Mouse (Mus musculus) midbrain, embryonic 10.5 days (tissue): ENCODE data around the gene G6pc. TPM values are rescaled to one million over a fixed set of nuclear protein-coding genes. Genes with fewer than 3 reads are reported as not detected.
"Not testable (repeated sequence)": the region's sequence is repeated elsewhere in the genome, so short reads cannot be mapped to it uniquely, and the experiment has no call there.

Experiments used
- DNase-seq: peaks from one replicate; pipeline ENCODE4 v3.0.0-alpha.2; 2017; ENCODE audit warnings: low spot score
- H3K27ac ChIP-seq: fragments of 300-500 bp; sonication (generic); replicated peaks from 2 replicates; pipeline ENCODE4 v1.5.1; 2016; ENCODE audit warnings: mild to moderate bottlenecking
- H3K27me3 ChIP-seq: fragments of 300-500 bp; sonication (generic); 2 replicates; pipeline ENCODE4 v1.6.1; 2016; ENCODE audit warnings: low read depth, mild to moderate bottlenecking; ENCODE audit not compliant: poor library complexity, severe bottlenecking
- H3K36me3 ChIP-seq: fragments of 300-500 bp; sonication (generic); 2 replicates; pipeline ENCODE4 v1.6.1; 2016; ENCODE audit warnings: mild to moderate bottlenecking, moderate library complexity
- H3K4me1 ChIP-seq: fragments of 300-500 bp; sonication (generic); 2 replicates; pipeline ENCODE4 v1.6.1; 2016
- H3K4me3 ChIP-seq: fragments of 300-500 bp; sonication (generic); 2 replicates; pipeline ENCODE4 v1.5.1; 2016; ENCODE audit warnings: mild to moderate bottlenecking, moderate library complexity
- H3K9me3 ChIP-seq: fragments of 300-500 bp; sonication (generic); replicated peaks from 2 replicates; pipeline ENCODE4 v1.6.1; 2016; ENCODE audit warnings: mild to moderate bottlenecking
- WGBS: fragments of 180-500 bp; shearing (Covaris S2); methylation state at CpG from one replicate; pipeline ENCODE4 v1.1.7; 2016; 5-methylcytosine and 5-hydroxymethylcytosine counted together
- polyA plus RNA-seq: library from polyadenylated mRNA; unstranded; fragments of >200 nt; fragmentation: Nextera tagmentation; extraction: Ambion mirVana; gene quantifications from 2 replicates; pipeline ENCODE4 v1.2.1, GENCODE M21; 2016

The G6pc gene
- not detected in 2 replicates for polyA plus RNA-seq

GRCm38 (mm10) chr11:101367326-101367935 lies at the start of gene G6pc:
G6pc (plus strand) TSS chr11:101367561.
- H3K9me3 ChIP-seq, result no peaks in the 10 kb centered on the region
- no peak within 1 kb of the TSS for H3K27ac ChIP-seq
- WGBS, result 91% methylated on average over 8 of the region's 8 CpGs
- no peaks in the 10 kb centered on the region for H3K4me1 ChIP-seq
- H3K4me3 ChIP-seq, result no peak within 1 kb of the TSS
- DNase-seq, result no peak
- no peaks in the 10 kb centered on the region for H3K27me3 ChIP-seq
- no peaks in the 10 kb centered on the region for H3K36me3 ChIP-seq

- no peaks in the 10 kb centered on the region for H3K4me1 ChIP-seq
- no peaks in the 10 kb centered on the region for H3K27me3 ChIP-seq
- H3K9me3 ChIP-seq, result no peaks in the 10 kb centered on the region
- no peak overlapping the region for H3K27ac ChIP-seq
- DNase-seq, result peak; percentile 68
- WGBS, result 18% methylated on average over 4 of the region's 4 CpGs
- peaks cover 81% of the 10 kb centered on the region for H3K36me3 ChIP-seq
- no peak overlapping the region for H3K4me3 ChIP-seq
Measured at GRCm38 (mm10) chr11:101323609-101324008, 43.8 kb upstream of the G6pc start.

- peaks cover 70% of the 10 kb centered on the region for H3K36me3 ChIP-seq
- no peak for DNase-seq
- no peak within 1 kb of the TSS for H3K27ac ChIP-seq
- H3K4me1 ChIP-seq, result no peaks in the 10 kb centered on the region
- H3K27me3 ChIP-seq, result no peaks in the 10 kb centered on the region
- 94% methylated on average over 5 of the region's 5 CpGs for WGBS
- H3K9me3 ChIP-seq, result no peaks in the 10 kb centered on the region
- H3K4me3 ChIP-seq, result no peak within 1 kb of the TSS
Measured at GRCm38 (mm10) chr11:101324763-101325162, 42.6 kb upstream of the G6pc start, which contains the start of gene Aoc2. Aoc2 (plus strand) TSS chr11:101325063.

- H3K36me3 ChIP-seq, result peaks cover 65% of the 10 kb centered on the region
- not testable (repeated sequence) for H3K27me3 ChIP-seq, DNase-seq, H3K4me3 ChIP-seq, H3K27ac ChIP-seq, H3K4me1 ChIP-seq, H3K9me3 ChIP-seq
- WGBS, result 97% methylated on average over 11 of the region's 11 CpGs
Measured at GRCm38 (mm10) chr11:101325201-101325600, 42.2 kb upstream of the G6pc start.

- H3K4me3 ChIP-seq, result no peak overlapping the region
- H3K9me3 ChIP-seq, result no peaks in the 10 kb centered on the region
- no peak overlapping the region for H3K27ac ChIP-seq
- DNase-seq, result no peak
- H3K36me3 ChIP-seq, result peaks cover 56% of the 10 kb centered on the region
- H3K4me1 ChIP-seq, result peaks cover 4% of the 10 kb centered on the region; the same call in 1 of the 2 replicates
- 88% methylated on average over 11 of the region's 11 CpGs for WGBS
- no peaks in the 10 kb centered on the region for H3K27me3 ChIP-seq
Measured at GRCm38 (mm10) chr11:101326147-101326546, 41.2 kb upstream of the G6pc start.

- 61% methylated on average over 3 of the region's 3 CpGs for WGBS
- H3K4me1 ChIP-seq, result peaks cover 4% of the 10 kb centered on the region; the same call in 1 of the 2 replicates
- H3K27me3 ChIP-seq, result no peaks in the 10 kb centered on the region
- no peaks in the 10 kb centered on the region for H3K9me3 ChIP-seq
- H3K36me3 ChIP-seq, result peaks cover 44% of the 10 kb centered on the region
- no peak overlapping the region for H3K4me3 ChIP-seq
- DNase-seq, result no peak
- H3K27ac ChIP-seq, result no peak overlapping the region
Measured at GRCm38 (mm10) chr11:101327311-101327710, 40.0 kb upstream of the G6pc start.

- no peaks in the 10 kb centered on the region for H3K27me3 ChIP-seq
- DNase-seq, result no peak
- peaks cover 14% of the 10 kb centered on the region for H3K4me1 ChIP-seq
- H3K4me3 ChIP-seq, result no peak overlapping the region
- H3K27ac ChIP-seq, result no peak overlapping the region
- 90% methylated on average over 6 of the region's 6 CpGs for WGBS
- H3K36me3 ChIP-seq, result peaks cover 26% of the 10 kb centered on the region
- no peaks in the 10 kb centered on the region for H3K9me3 ChIP-seq
Measured at GRCm38 (mm10) chr11:101328941-101329635, 38.3 kb upstream of the G6pc start.

GRCm38 (mm10) chr11:101330371-101330924 lies 36.9 kb upstream of the G6pc start, which contains the start of gene Aoc3:
Aoc3 (plus strand) TSS chr11:101330605.
- Histone ChIP-seq H3K27me3 (no peaks in the 10 kb centered on the region), H3K4me3 (no peak within 1 kb of the TSS), H3K4me1 (peaks cover 21% of the 10 kb centered on the region), H3K9me3 (no peaks in the 10 kb centered on the region), H3K36me3 (peaks cover 13% of the 10 kb centered on the region), H3K27ac (no peak within 1 kb of the TSS)
- no peak for DNase-seq
- WGBS, result 84% methylated on average over 7 of the region's 7 CpGs

GRCm38 (mm10) chr11:101330961-101331360 lies 36.4 kb upstream of the G6pc start:
- not testable (repeated sequence) for DNase-seq

GRCm38 (mm10) chr11:101332537-101332936 lies 34.8 kb upstream of the G6pc start:
- Histone ChIP-seq H3K4me3 (no peak overlapping the region), H3K27ac (no peak overlapping the region), H3K4me1 (peaks cover 31% of the 10 kb centered on the region), H3K9me3 (no peaks in the 10 kb centered on the region), H3K27me3 (no peaks in the 10 kb centered on the region), H3K36me3 (no peaks in the 10 kb centered on the region)
- no peak for DNase-seq
- 74% methylated on average over 3 of the region's 3 CpGs for WGBS

More at GRCm38 (mm10) chr11:101330961-101331360, 36.4 kb upstream of the G6pc start:
- H3K4me3 ChIP-seq, H3K9me3 ChIP-seq, H3K27ac ChIP-seq, H3K36me3 ChIP-seq, H3K27me3 ChIP-seq: not testable (repeated sequence)
- WGBS, result 83% methylated on average over 6 of the region's 6 CpGs
- H3K4me1 ChIP-seq, result peaks cover 24% of the 10 kb centered on the region

GRCm38 (mm10) chr11:101334023-101334422 lies 33.3 kb upstream of the G6pc start:
- Histone ChIP-seq H3K27me3 (no peaks in the 10 kb centered on the region), H3K4me1 (peaks cover 45% of the 10 kb centered on the region), H3K36me3 (no peaks in the 10 kb centered on the region), H3K9me3 (no peaks in the 10 kb centered on the region), H3K4me3 (0 out of 2 replicates have a peak overlapping the region, but pooled peaks have one; percentile 3), H3K27ac (peak overlapping the region; percentile 71)
- WGBS, result 23% methylated on average over 10 of the region's 10 CpGs
- peak; percentile 57 for DNase-seq

GRCm38 (mm10) chr11:101334516-101334915 lies 32.8 kb upstream of the G6pc start:
- no peaks in the 10 kb centered on the region for H3K36me3 ChIP-seq
- peak; percentile 75 for DNase-seq
- no peaks in the 10 kb centered on the region for H3K27me3 ChIP-seq
- 0 out of 2 replicates have a peak overlapping the region, but pooled peaks have one; percentile 3 for H3K4me3 ChIP-seq
- 4% methylated on average over 6 of the region's 6 CpGs for WGBS
- peak overlapping the region; percentile 71 for H3K27ac ChIP-seq
- no peaks in the 10 kb centered on the region for H3K9me3 ChIP-seq
- H3K4me1 ChIP-seq, result peaks cover 45% of the 10 kb centered on the region

- H3K9me3 ChIP-seq, result no peaks in the 10 kb centered on the region
- no peaks in the 10 kb centered on the region for H3K36me3 ChIP-seq
- no peak for DNase-seq
- no peak overlapping the region for H3K4me3 ChIP-seq
- 86% methylated on average over 9 of the region's 9 CpGs for whole genome bisulfite sequencing
- H3K27me3 ChIP-seq, result no peaks in the 10 kb centered on the region
- H3K27ac ChIP-seq, result no peak overlapping the region
- H3K4me1 ChIP-seq, result peaks cover 42% of the 10 kb centered on the region
Measured at GRCm38 (mm10) chr11:101335685-101336084, 31.7 kb upstream of the G6pc start.
